ENCODE assay signal across 8 mouse cellular contexts in genomic region chr8:104339983-104340232, GRCm38 (mm10). TPM values are rescaled to one million over a fixed set of nuclear protein-coding genes. Genes with fewer than 3 reads are reported as not detected.
DNase-seq lines count a peak whose midpoint lies in the region; ATAC-seq and TF ChIP-seq lines count a peak whose summit lies in the region.

No protein-coding gene starts in this region.

- H3K27ac ChIP-seq in lung, embryonic 14.5 days (ENCODE audit: low read depth): peak overlapping the region; percentile 94
- peak overlapping the region; percentile 93 for H3K27ac ChIP-seq in embryonic facial prominence, embryonic 15.5 days (replicated peaks)
- peak overlapping the region; percentile 91 for H3K27ac ChIP-seq in intestine, embryonic 15.5 days
- no peak overlapping the region for H3K27ac ChIP-seq in neural tube, embryonic 12.5 days

- peak overlapping the region; percentile 72 for H3K4me2 ChIP-seq in lung, embryonic 14.5 days
- peak overlapping the region; percentile 71 for H3K4me2 ChIP-seq in embryonic facial prominence, embryonic 15.5 days (replicated peaks)
- peak overlapping the region; percentile 66 for H3K4me2 ChIP-seq in intestine, embryonic 15.5 days (replicated peaks)
- peak overlapping the region; percentile 80 for H3K4me2 ChIP-seq in neural tube, embryonic 12.5 days (replicated peaks)

- WGBS in lung, embryonic 14.5 days: 2% methylated on average over 6 of the region's 6 CpGs
- 2% methylated on average over 6 of the region's 6 CpGs for WGBS in embryonic facial prominence, embryonic 15.5 days
- whole genome bisulfite sequencing in intestine, embryonic 15.5 days: 2% methylated on average over 6 of the region's 6 CpGs
- 1% methylated on average over 6 of the region's 6 CpGs for WGBS in neural tube, embryonic 12.5 days

- TF ChIP-seq CTCF in lung, embryonic 14.5 days (IDR thresholded peaks at IDR 0.05; ENCODE audit: low read depth): no peak

- H3K4me3 ChIP-seq in lung, embryonic 14.5 days (ENCODE audit: low read depth, low read length): peak overlapping the region; percentile 70
- H3K4me3 ChIP-seq in embryonic facial prominence, embryonic 15.5 days (replicated peaks): peak overlapping the region; percentile 79
- H3K4me3 ChIP-seq in intestine, embryonic 15.5 days (replicated peaks): peak overlapping the region; percentile 76
- H3K4me3 ChIP-seq in neural tube, embryonic 12.5 days: peak overlapping the region; percentile 57

- H3K9ac ChIP-seq in lung, embryonic 14.5 days: peak overlapping the region; percentile 90
- peak overlapping the region; percentile 72 for H3K9ac ChIP-seq in embryonic facial prominence, embryonic 15.5 days
- peak overlapping the region; percentile 89 for H3K9ac ChIP-seq in intestine, embryonic 15.5 days
- peak overlapping the region; percentile 77 for H3K9ac ChIP-seq in neural tube, embryonic 12.5 days

- no peaks in the 10 kb centered on the region for H3K9me3 ChIP-seq in lung, embryonic 14.5 days (ENCODE audit: low read depth, low read length)
- no peaks in the 10 kb centered on the region for H3K9me3 ChIP-seq in embryonic facial prominence, embryonic 15.5 days (replicated peaks)
- no peaks in the 10 kb centered on the region for H3K9me3 ChIP-seq in intestine, embryonic 15.5 days
- no peaks in the 10 kb centered on the region for H3K9me3 ChIP-seq in neural tube, embryonic 12.5 days

- no peak for DNase-seq in lung, embryonic 14.5 days
- DNase-seq in lung, postnatal 14 days: no peak
- DNase-seq in thymus, adult 18-20 months: no peak
- no peak for DNase-seq in layer of hippocampus, adult 9-11 months
- DNase-seq in layer of hippocampus, adult 9-10 months (ENCODE audit: low spot score): no peak

- no peak for ATAC-seq in lung, embryonic 14.5 days (ENCODE audit: insufficient read depth)
- ATAC-seq in embryonic facial prominence, embryonic 15.5 days (ENCODE audit: insufficient number of reproducible peaks, low FRiP score, low TSS enrichment, low read depth): no peak
- no peak for ATAC-seq in intestine, embryonic 15.5 days
- ATAC-seq in neural tube, embryonic 12.5 days (ENCODE audit: low FRiP score, low read depth): no peak

- no peaks in the 10 kb centered on the region for H3K4me1 ChIP-seq in lung, embryonic 14.5 days (ENCODE audit: insufficient read depth)
- peaks cover 29% of the 10 kb centered on the region for H3K4me1 ChIP-seq in embryonic facial prominence, embryonic 15.5 days
- H3K4me1 ChIP-seq in intestine, embryonic 15.5 days (replicated peaks): peaks cover 19% of the 10 kb centered on the region
- H3K4me1 ChIP-seq in neural tube, embryonic 12.5 days: peaks cover 19% of the 10 kb centered on the region

- no peaks in the 10 kb centered on the region for H3K27me3 ChIP-seq in lung, embryonic 14.5 days (ENCODE audit: insufficient read depth, low read length)
- H3K27me3 ChIP-seq in embryonic facial prominence, embryonic 15.5 days: no peaks in the 10 kb centered on the region
- H3K27me3 ChIP-seq in intestine, embryonic 15.5 days (replicated peaks): no peaks in the 10 kb centered on the region
- H3K27me3 ChIP-seq in neural tube, embryonic 12.5 days (replicated peaks): no peaks in the 10 kb centered on the region

- H3K36me3 ChIP-seq in lung, embryonic 14.5 days (ENCODE audit: insufficient read depth): peaks cover 19% of the 10 kb centered on the region
- peaks cover 10% of the 10 kb centered on the region; the same call in 1 of the 2 replicates for H3K36me3 ChIP-seq in embryonic facial prominence, embryonic 15.5 days
- H3K36me3 ChIP-seq in intestine, embryonic 15.5 days: no peaks in the 10 kb centered on the region
- H3K36me3 ChIP-seq in neural tube, embryonic 12.5 days: no peaks in the 10 kb centered on the region

RNA-seq across cellular contexts. Expression of gene Cmtm3, which starts 0.7 kb away (rescaled TPM):
- polyA plus RNA-seq in lung, embryonic 14.5 days (2014; fragmentation: Nextera tagmentation; extraction: Ambion mirVana): 156 and 164 TPM in 2 replicates
- 175 and 176 TPM in 2 replicates for polyA plus RNA-seq in embryonic facial prominence, embryonic 15.5 days (2015; fragmentation: Nextera tagmentation; extraction: Ambion mirVana)
- 111 and 126 TPM in 2 replicates for polyA plus RNA-seq in intestine, embryonic 15.5 days (2015; fragmentation: Nextera tagmentation; extraction: Ambion mirVana)
- 73.6 and 76.8 TPM in 2 replicates for polyA plus RNA-seq in neural tube, embryonic 12.5 days (2016; fragmentation: Nextera tagmentation; extraction: Ambion mirVana)

RNA-seq across cellular contexts. Expression of gene Cmtm2b, which starts 17.9 kb away (rescaled TPM):
- not detected in 2 replicates for polyA plus RNA-seq in lung, embryonic 14.5 days (2014; fragmentation: Nextera tagmentation; extraction: Ambion mirVana)
- not detected in 2 replicates for polyA plus RNA-seq in embryonic facial prominence, embryonic 15.5 days (2015; fragmentation: Nextera tagmentation; extraction: Ambion mirVana)
- not detected in 2 replicates for polyA plus RNA-seq in intestine, embryonic 15.5 days (2015; fragmentation: Nextera tagmentation; extraction: Ambion mirVana)
- polyA plus RNA-seq in neural tube, embryonic 12.5 days (2016; fragmentation: Nextera tagmentation; extraction: Ambion mirVana): not detected in 2 replicates

RNA-seq across cellular contexts. Expression of gene Gm11020, which starts 18.5 kb away (rescaled TPM):
- not detected in 2 replicates for polyA plus RNA-seq in lung, embryonic 14.5 days (2014; fragmentation: Nextera tagmentation; extraction: Ambion mirVana)
- polyA plus RNA-seq in embryonic facial prominence, embryonic 15.5 days (2015; fragmentation: Nextera tagmentation; extraction: Ambion mirVana): not detected in 2 replicates
- polyA plus RNA-seq in intestine, embryonic 15.5 days (2015; fragmentation: Nextera tagmentation; extraction: Ambion mirVana): not detected in 2 replicates
- polyA plus RNA-seq in neural tube, embryonic 12.5 days (2016; fragmentation: Nextera tagmentation; extraction: Ambion mirVana): not detected in 2 replicates

RNA-seq across cellular contexts. Expression of gene Cmtm1, which starts 30.0 kb away (rescaled TPM):
- not detected in 2 replicates for polyA plus RNA-seq in lung, embryonic 14.5 days (2014; fragmentation: Nextera tagmentation; extraction: Ambion mirVana)
- not detected in 2 replicates for polyA plus RNA-seq in embryonic facial prominence, embryonic 15.5 days (2015; fragmentation: Nextera tagmentation; extraction: Ambion mirVana)
- polyA plus RNA-seq in intestine, embryonic 15.5 days (2015; fragmentation: Nextera tagmentation; extraction: Ambion mirVana): not detected in 2 replicates
- not detected in 2 replicates for polyA plus RNA-seq in neural tube, embryonic 12.5 days (2016; fragmentation: Nextera tagmentation; extraction: Ambion mirVana)

RNA-seq across cellular contexts. Expression of gene Gm45711, which starts 30.0 kb away (rescaled TPM):
- not detected in 2 replicates for polyA plus RNA-seq in lung, embryonic 14.5 days (2014; fragmentation: Nextera tagmentation; extraction: Ambion mirVana)
- not detected in 2 replicates for polyA plus RNA-seq in embryonic facial prominence, embryonic 15.5 days (2015; fragmentation: Nextera tagmentation; extraction: Ambion mirVana)
- polyA plus RNA-seq in intestine, embryonic 15.5 days (2015; fragmentation: Nextera tagmentation; extraction: Ambion mirVana): not detected in 2 replicates
- polyA plus RNA-seq in neural tube, embryonic 12.5 days (2016; fragmentation: Nextera tagmentation; extraction: Ambion mirVana): not detected in 2 replicates
